Mouse (Mus musculus) midbrain, embryonic 10.5 days (tissue): Measurements from ENCODE around the gene L3mbtl2. TPM values are rescaled to one million over a fixed set of nuclear protein-coding genes. Genes with fewer than 3 reads are reported as not detected.

Experiments
- DNase-seq: peaks from one replicate; pipeline ENCODE4 v3.0.0-alpha.2; 2017; ENCODE audit warnings: low spot score
- H3K27ac ChIP-seq: fragments of 300-500 bp; sonication (generic); replicated peaks from 2 replicates; pipeline ENCODE4 v1.5.1; 2016; ENCODE audit warnings: mild to moderate bottlenecking
- H3K27me3 ChIP-seq: fragments of 300-500 bp; sonication (generic); 2 replicates; pipeline ENCODE4 v1.6.1; 2016; ENCODE audit warnings: low read depth, mild to moderate bottlenecking; ENCODE audit not compliant: poor library complexity, severe bottlenecking
- H3K36me3 ChIP-seq: fragments of 300-500 bp; sonication (generic); 2 replicates; pipeline ENCODE4 v1.6.1; 2016; ENCODE audit warnings: mild to moderate bottlenecking, moderate library complexity
- H3K4me1 ChIP-seq: fragments of 300-500 bp; sonication (generic); 2 replicates; pipeline ENCODE4 v1.6.1; 2016
- H3K4me3 ChIP-seq: fragments of 300-500 bp; sonication (generic); 2 replicates; pipeline ENCODE4 v1.5.1; 2016; ENCODE audit warnings: mild to moderate bottlenecking, moderate library complexity
- H3K9me3 ChIP-seq: fragments of 300-500 bp; sonication (generic); replicated peaks from 2 replicates; pipeline ENCODE4 v1.6.1; 2016; ENCODE audit warnings: mild to moderate bottlenecking
- WGBS: fragments of 180-500 bp; shearing (Covaris S2); methylation state at CpG from one replicate; pipeline ENCODE4 v1.1.7; 2016; 5-methylcytosine and 5-hydroxymethylcytosine counted together
- polyA plus RNA-seq: library from polyadenylated mRNA; unstranded; fragments of >200 nt; fragmentation: Nextera tagmentation; extraction: Ambion mirVana; gene quantifications from 2 replicates; pipeline ENCODE4 v1.2.1, GENCODE M21; 2016

L3mbtl2 gene
- polyA plus RNA-seq, 1 experiment from 2014 or later: 46.1 TPM

DNA sequence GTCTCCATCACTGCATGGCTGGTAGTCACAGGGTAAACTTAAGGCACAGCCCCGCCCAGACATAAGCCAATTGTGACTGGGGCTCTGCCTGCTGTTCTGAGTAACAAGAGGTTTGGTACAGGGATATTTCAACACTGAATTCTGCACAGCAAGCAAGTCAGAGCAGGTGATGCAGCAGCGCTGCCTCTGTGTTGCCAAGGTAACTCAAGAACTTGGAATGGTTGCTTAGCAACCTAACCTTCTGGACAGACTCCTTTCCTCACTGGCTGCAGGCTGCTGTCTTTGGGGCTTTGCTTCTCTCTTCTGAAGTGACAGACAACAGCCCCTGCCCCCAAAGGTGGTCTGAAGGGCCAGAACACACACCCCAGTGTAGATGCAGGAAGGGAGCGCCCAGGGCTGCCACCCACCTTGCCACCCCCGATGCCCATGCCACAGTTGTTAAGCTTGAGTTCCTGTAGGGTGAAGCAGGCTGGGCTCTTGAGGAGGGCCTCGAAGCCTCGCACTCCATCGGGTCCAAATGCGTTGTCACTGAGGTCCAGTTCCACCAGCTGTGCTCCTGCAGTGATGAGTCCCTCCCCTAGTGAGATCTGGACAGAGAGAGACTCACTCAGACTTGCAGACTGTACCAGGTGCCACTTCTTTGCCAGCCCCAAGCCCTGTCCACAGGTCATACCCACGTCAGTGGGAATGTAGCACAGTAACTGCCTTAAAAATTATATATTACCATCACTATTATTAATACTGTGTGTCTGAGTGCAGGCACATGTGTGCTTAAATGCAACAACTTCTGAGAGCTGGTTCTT is 54.8 kb downstream of the L3mbtl2 start:
- Histone ChIP-seq H3K36me3 (peaks cover 95% of the 10 kb centered on the region), H3K9me3 (no peaks in the 10 kb centered on the region), H3K4me3 (no peak overlapping the region), H3K27me3 (no peaks in the 10 kb centered on the region), H3K4me1 (peaks cover 7% of the 10 kb centered on the region), H3K27ac (no peak overlapping the region)
- no peak for DNase-seq
- WGBS: 91% methylated on average over 9 of the region's 9 CpGs

DNA sequence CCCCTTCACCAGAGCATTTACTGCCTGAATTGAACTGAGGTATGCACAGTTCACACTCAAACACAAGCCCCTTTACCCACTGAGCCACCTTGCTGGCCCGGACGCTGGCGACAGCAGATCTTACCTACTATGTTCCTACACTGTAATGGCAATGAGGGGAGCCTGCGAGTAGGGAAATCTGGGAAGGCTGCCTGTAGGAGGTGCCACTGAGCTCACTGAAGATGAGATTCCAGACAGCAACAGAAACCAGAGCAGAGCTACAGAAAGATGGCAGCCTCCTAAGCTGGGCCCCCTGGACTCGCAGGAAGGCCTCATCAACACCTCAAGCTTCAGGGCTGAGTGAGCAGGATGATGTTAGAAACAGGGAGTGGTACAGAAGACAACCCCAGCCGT is 55.4 kb downstream of the L3mbtl2 start:
- no peak for DNase-seq
- Histone ChIP-seq H3K4me3 (no peak overlapping the region), H3K27me3 (no peaks in the 10 kb centered on the region), H3K9me3 (no peaks in the 10 kb centered on the region), H3K27ac (no peak overlapping the region), H3K4me1 (peaks cover 7% of the 10 kb centered on the region), H3K36me3 (peaks cover 95% of the 10 kb centered on the region)
- WGBS: 91% methylated on average over 6 of the region's 6 CpGs

DNA sequence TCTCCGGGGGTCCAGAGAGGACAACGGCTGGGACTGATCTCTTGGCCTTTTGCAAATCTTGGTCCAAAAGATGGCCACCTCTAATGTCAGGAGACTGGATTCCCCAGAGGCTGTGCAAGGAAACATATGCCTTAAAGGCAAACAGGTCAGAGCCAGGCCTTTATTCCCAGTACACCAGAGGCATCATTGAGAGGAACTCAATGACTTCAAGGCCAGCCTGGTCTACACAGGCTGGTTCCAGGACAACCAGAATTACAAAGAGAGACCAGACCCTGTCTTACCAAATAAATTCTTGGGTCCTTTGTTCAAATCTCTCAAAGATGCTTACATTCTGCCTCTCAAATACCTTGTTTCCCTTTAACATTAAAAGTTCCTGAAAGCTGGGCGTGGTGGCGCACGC is 58.7 kb downstream of the L3mbtl2 start:
- 97% methylated on average over 5 of the region's 5 CpGs for WGBS
- H3K9me3 ChIP-seq: no peaks in the 10 kb centered on the region
- no peaks in the 10 kb centered on the region for H3K27me3 ChIP-seq

DNA sequence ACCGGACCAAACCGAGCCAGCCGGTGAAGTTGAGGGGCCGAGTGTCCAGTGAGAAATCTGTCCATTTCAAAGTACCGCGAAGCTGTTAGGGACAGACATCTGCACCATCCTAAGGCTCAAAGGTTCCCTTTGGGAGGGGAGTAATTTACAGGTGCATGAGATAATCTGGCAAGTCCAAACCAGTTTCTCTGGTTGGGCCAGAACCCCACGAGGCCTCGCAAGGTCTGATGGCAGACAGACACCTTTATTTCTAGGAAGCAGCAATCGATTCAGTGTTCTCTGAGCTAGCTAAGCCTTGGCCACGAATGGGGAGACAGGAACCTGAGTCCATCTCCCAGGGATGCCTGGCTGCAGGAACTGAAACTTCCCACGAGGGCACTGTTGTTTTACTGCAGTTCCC is 60.0 kb downstream of the L3mbtl2 start:
- DNase-seq: no peak
- no peak overlapping the region for H3K27ac ChIP-seq
- WGBS: 93% methylated on average over 11 of the region's 11 CpGs
- H3K4me3 ChIP-seq: no peak overlapping the region
- H3K9me3 ChIP-seq: no peaks in the 10 kb centered on the region
- peaks cover 82% of the 10 kb centered on the region for H3K36me3 ChIP-seq
- no peaks in the 10 kb centered on the region for H3K27me3 ChIP-seq
- peaks cover 24% of the 10 kb centered on the region for H3K4me1 ChIP-seq

More for the DNA sequence above, 58.7 kb downstream of the L3mbtl2 start:
- Histone ChIP-seq H3K4me3 (no peak overlapping the region), H3K4me1 (peaks cover 16% of the 10 kb centered on the region), H3K27ac (no peak overlapping the region), H3K36me3 (peaks cover 95% of the 10 kb centered on the region)
- no peak for DNase-seq

DNA sequence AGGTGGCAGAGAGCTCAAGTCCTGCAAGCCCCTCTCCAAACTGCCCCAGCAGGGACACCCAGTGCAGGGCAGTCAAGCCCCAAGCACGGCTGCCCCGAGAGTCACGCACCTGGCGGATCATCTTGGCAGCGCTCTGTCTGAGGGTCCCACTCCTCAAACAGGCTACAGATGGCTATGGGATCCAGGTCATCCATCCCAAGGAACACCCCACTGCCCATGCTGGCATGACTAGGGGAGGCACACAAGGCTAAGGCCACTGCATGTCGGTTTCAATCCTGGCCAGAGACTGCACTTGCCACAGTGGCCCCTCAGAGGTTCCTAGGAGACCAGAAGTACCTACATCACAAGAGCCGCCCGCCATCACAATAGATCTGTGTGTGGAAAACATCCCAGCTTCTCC is 62.3 kb downstream of the L3mbtl2 start:
- DNase-seq: no peak
- H3K9me3 ChIP-seq: no peaks in the 10 kb centered on the region
- no peaks in the 10 kb centered on the region for H3K27me3 ChIP-seq
- WGBS: over 99% methylated on average over 8 of the region's 8 CpGs
- peaks cover 59% of the 10 kb centered on the region for H3K36me3 ChIP-seq
- no peak overlapping the region for H3K4me3 ChIP-seq
- H3K4me1 ChIP-seq: peaks cover 26% of the 10 kb centered on the region
- no peak overlapping the region for H3K27ac ChIP-seq

DNA sequence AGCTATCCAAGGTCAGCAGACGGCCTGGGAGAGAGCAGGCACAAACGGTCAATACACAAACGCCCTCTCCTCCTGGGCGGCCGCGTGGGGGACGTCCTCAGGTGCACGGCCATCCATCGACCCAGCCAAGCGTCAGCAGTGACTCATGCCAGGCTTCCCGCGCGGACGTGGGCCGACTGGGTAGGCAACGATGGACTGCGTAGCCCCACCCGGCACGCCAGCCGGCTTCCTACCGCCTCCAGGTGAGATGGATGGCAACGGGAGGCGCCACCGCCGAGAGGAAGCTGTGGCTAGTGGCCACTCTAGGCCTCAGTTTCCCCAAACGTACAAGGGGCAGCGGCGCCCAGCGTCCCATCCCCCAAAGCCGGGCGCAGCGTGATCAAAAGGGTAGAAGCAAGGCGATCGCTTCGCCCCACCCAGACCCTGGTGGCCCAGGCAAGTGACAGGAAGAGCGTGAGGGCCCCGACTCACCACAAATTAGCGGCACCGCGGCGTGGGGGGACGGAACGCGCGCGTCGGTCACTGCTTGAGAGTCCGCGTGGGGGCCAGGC is 65.6 kb downstream of the L3mbtl2 start:
- Histone ChIP-seq H3K36me3 (peaks cover 25% of the 10 kb centered on the region), H3K27ac (peak overlapping the region; percentile 94), H3K4me3 (peak overlapping the region; percentile 96), H3K27me3 (no peaks in the 10 kb centered on the region), H3K4me1 (peaks cover 26% of the 10 kb centered on the region), H3K9me3 (no peaks in the 10 kb centered on the region)
- WGBS: under 1% methylated on average over 49 of the region's 49 CpGs
- DNase-seq: peak; percentile 29

DNA sequence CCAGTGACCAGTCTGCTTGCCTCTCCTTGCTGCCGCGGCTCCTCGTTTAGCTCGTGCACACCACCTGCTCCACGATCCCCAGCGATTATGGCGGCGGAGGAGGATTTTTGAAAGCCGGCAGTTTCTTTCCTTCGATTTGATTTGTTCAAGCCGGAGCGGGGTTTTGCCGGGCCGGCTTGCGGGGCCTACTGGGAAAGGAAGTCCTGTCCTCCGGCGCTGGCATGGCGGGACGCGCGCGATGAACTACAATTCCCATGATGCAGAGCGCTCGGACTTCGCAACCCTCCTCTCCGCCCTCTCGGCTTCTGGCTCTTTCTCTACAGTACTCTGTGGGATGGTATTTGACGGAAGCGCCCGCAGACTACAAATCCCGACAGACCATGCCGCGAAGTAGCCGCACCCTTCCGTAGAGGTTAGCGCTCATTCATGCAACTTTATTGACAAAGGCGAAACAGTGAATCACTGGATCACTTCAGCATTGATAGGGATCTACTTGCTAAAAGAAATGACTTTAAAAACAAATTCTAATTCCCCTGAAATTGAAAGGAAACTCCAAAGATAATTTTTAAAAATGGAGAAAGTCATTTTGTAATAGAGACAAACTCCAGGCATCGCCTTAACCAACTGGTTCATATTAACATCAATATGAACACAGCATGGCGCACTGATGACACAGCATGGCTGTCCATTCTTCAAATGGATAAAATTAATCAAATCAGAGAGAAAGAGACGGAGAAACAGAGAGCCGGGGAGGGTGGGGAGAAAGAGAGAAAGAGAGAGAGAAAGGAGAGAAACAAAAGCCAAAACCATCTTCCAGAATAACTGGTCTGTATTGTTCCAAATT is 66.3 kb downstream of the L3mbtl2 start:
- H3K27ac ChIP-seq: peak overlapping the region; percentile 94
- H3K4me3 ChIP-seq: peak overlapping the region; percentile 96
- no peaks in the 10 kb centered on the region for H3K9me3 ChIP-seq
- WGBS: 5% methylated on average over 41 of the region's 41 CpGs
- peaks cover 18% of the 10 kb centered on the region for H3K36me3 ChIP-seq
- peak; percentile 99 for DNase-seq
- H3K4me1 ChIP-seq: peaks cover 26% of the 10 kb centered on the region
- no peaks in the 10 kb centered on the region for H3K27me3 ChIP-seq

DNA sequence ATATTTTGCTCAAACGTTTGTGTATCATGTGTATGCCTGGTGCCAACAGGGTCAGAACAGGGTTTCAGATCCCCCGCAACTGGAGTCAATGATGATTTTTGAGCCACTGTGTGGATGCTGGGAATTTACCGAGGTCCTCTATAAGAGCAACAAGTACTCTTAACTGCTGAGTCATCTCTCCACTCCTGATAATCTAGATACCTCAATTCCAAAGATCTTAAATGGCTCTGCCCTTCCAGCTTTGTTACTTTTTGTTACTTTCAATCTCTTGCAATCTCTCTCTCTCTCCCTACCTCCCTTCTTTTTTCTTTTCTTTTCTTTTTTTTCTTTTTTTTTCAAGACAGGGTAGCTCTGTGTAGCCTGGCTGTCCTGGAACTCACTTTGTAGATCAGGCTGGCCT is 71.4 kb downstream of the L3mbtl2 start:
- Histone ChIP-seq H3K27ac (no peak overlapping the region), H3K36me3 (no peaks in the 10 kb centered on the region), H3K27me3 (no peaks in the 10 kb centered on the region), H3K4me1 (no peaks in the 10 kb centered on the region), H3K4me3 (no peak overlapping the region), H3K9me3 (no peaks in the 10 kb centered on the region)
- WGBS: 70% methylated on average over 3 of the region's 3 CpGs
- no peak for DNase-seq

Other genes with a start within 250 kb of the L3mbtl2 start
- gene Rbx1, start 197.6 kb upstream of the L3mbtl2 start, polyA plus RNA-seq: 631 and 635 TPM in 2 replicates
- 14.1 and 21.1 TPM in 2 replicates for gene Ep300, start 78.5 kb upstream of the L3mbtl2 start, polyA plus RNA-seq
- gene Chadl, start 33.4 kb downstream of the L3mbtl2 start, polyA plus RNA-seq: 2.4 and 2.5 TPM in 2 replicates
- 36.3 and 41.4 TPM in 2 replicates for gene Zc3h7b, start 81.2 kb downstream of the L3mbtl2 start, polyA plus RNA-seq
- 187 and 192 TPM in 2 replicates for gene Rangap1, start 81.6 kb downstream of the L3mbtl2 start, polyA plus RNA-seq
- gene Tef, start 138.5 kb downstream of the L3mbtl2 start, polyA plus RNA-seq: 15.7 and 19.0 TPM in 2 replicates
- 17.7 and 19.6 TPM in 2 replicates for gene Tob2, start 194.9 kb downstream of the L3mbtl2 start, polyA plus RNA-seq
- gene Phf5a, start 208.0 kb downstream of the L3mbtl2 start, polyA plus RNA-seq: 224 and 252 TPM in 2 replicates
- 152 and 163 TPM in 2 replicates for gene Aco2, start 208.4 kb downstream of the L3mbtl2 start, polyA plus RNA-seq